Mouse (Mus musculus): Measurements from ENCODE around the gene Gpr62. TPM values are rescaled to one million over a fixed set of nuclear protein-coding genes. Genes with fewer than 3 reads are reported as not detected.

The Gpr62 gene
- polyA plus RNA-seq, 1 experiment from 2014 or later: 0.31 TPM

GRCm38 (mm10) chr9:106463122-106464063, 2.3 kb downstream of the Gpr62 start:
- Histone ChIP-seq H3K9ac (no peak overlapping the region), H3K27me3 (replicated peaks) (peaks cover 21% of the 10 kb centered on the region), H3K4me3 (no peak overlapping the region), H3K27ac (replicated peaks) (no peak overlapping the region), H3K9me3 (no peaks in the 10 kb centered on the region), H3K4me2 (no peak overlapping the region), H3K4me1 (peaks cover 28% of the 10 kb centered on the region), H3K36me3 (peaks cover 46% of the 10 kb centered on the region)
- WGBS: 81% methylated on average over 21 of the region's 21 CpGs
- no peak for ATAC-seq (ENCODE audit: extremely low read depth, insufficient number of reproducible peaks, low FRiP score, low TSS enrichment)

GRCm38 (mm10) chr9:106462430-106462800, 3.3 kb downstream of the Gpr62 start:
- no peak overlapping the region for H3K4me3 ChIP-seq
- peaks cover 53% of the 10 kb centered on the region for H3K36me3 ChIP-seq
- H3K27ac ChIP-seq (replicated peaks): no peak overlapping the region
- WGBS: 85% methylated on average over 12 of the region's 12 CpGs
- H3K9ac ChIP-seq: no peak overlapping the region
- no peak for ATAC-seq (ENCODE audit: extremely low read depth, insufficient number of reproducible peaks, low FRiP score, low TSS enrichment)
- H3K27me3 ChIP-seq (replicated peaks): peaks cover 21% of the 10 kb centered on the region
- no peak overlapping the region for H3K4me2 ChIP-seq
- peaks cover 37% of the 10 kb centered on the region for H3K4me1 ChIP-seq
- no peaks in the 10 kb centered on the region for H3K9me3 ChIP-seq

GRCm38 (mm10) chr9:106461641-106462429, 3.9 kb downstream of the Gpr62 start:
- Histone ChIP-seq H3K27ac (replicated peaks) (no peak overlapping the region), H3K4me1 (peaks cover 43% of the 10 kb centered on the region), H3K9ac (no peak overlapping the region), H3K4me2 (no peak overlapping the region), H3K27me3 (replicated peaks) (peaks cover 21% of the 10 kb centered on the region), H3K36me3 (peaks cover 53% of the 10 kb centered on the region), H3K9me3 (no peaks in the 10 kb centered on the region), H3K4me3 (no peak overlapping the region)
- 79% methylated on average over 16 of the region's 16 CpGs for WGBS
- no peak for ATAC-seq (ENCODE audit: extremely low read depth, insufficient number of reproducible peaks, low FRiP score, low TSS enrichment)

- Histone ChIP-seq H3K9ac (no peak overlapping the region), H3K27me3 (replicated peaks) (peaks cover 18% of the 10 kb centered on the region), H3K27ac (replicated peaks) (no peak overlapping the region), H3K4me1 (peaks cover 51% of the 10 kb centered on the region), H3K9me3 (no peaks in the 10 kb centered on the region), H3K4me2 (no peak overlapping the region), H3K36me3 (peaks cover 53% of the 10 kb centered on the region), H3K4me3 (no peak overlapping the region)
- no peak for ATAC-seq (ENCODE audit: extremely low read depth, insufficient number of reproducible peaks, low FRiP score, low TSS enrichment)
- 83% methylated on average over 9 of the region's 9 CpGs for WGBS
Measured at GRCm38 (mm10) chr9:106461026-106461415, 4.7 kb downstream of the Gpr62 start.

- Histone ChIP-seq H3K9ac (no peak overlapping the region), H3K36me3 (peaks cover 53% of the 10 kb centered on the region), H3K4me3 (no peak overlapping the region), H3K4me2 (no peak overlapping the region), H3K9me3 (no peaks in the 10 kb centered on the region), H3K27me3 (replicated peaks) (peaks cover 13% of the 10 kb centered on the region; the same call in 1 of the 2 replicates), H3K4me1 (peaks cover 52% of the 10 kb centered on the region), H3K27ac (replicated peaks) (no peak overlapping the region)
- 74% methylated on average over 18 of the region's 18 CpGs for WGBS
- ATAC-seq (ENCODE audit: extremely low read depth, insufficient number of reproducible peaks, low FRiP score, low TSS enrichment): no peak
Measured at GRCm38 (mm10) chr9:106460401-106461025, 5.2 kb downstream of the Gpr62 start.

- 72% methylated on average over 15 of the region's 15 CpGs for WGBS
- H3K9me3 ChIP-seq: no peaks in the 10 kb centered on the region
- no peak overlapping the region for H3K27ac ChIP-seq (replicated peaks)
- no peak overlapping the region for H3K4me3 ChIP-seq
- peaks cover 53% of the 10 kb centered on the region for H3K4me1 ChIP-seq
- H3K36me3 ChIP-seq: peaks cover 53% of the 10 kb centered on the region
- H3K4me2 ChIP-seq: no peak overlapping the region
- no peak for ATAC-seq (ENCODE audit: extremely low read depth, insufficient number of reproducible peaks, low FRiP score, low TSS enrichment)
- peaks cover 11% of the 10 kb centered on the region; the same call in 1 of the 2 replicates for H3K27me3 ChIP-seq (replicated peaks)
- no peak overlapping the region for H3K9ac ChIP-seq
Measured at GRCm38 (mm10) chr9:106459946-106460345, 5.8 kb downstream of the Gpr62 start.

- ATAC-seq (ENCODE audit: extremely low read depth, insufficient number of reproducible peaks, low FRiP score, low TSS enrichment): no peak
- H3K4me1 ChIP-seq: peaks cover 56% of the 10 kb centered on the region
- H3K27ac ChIP-seq (replicated peaks): 0 out of 2 replicates have a peak overlapping the region, but pooled peaks have one; percentile 84
- H3K4me2 ChIP-seq: no peak overlapping the region; the same call in 1 of the 2 replicates
- WGBS: 64% methylated on average over 5 of the region's 5 CpGs
- H3K4me3 ChIP-seq: no peak overlapping the region
- peaks cover 39% of the 10 kb centered on the region for H3K36me3 ChIP-seq
- H3K9me3 ChIP-seq: no peaks in the 10 kb centered on the region
- peak overlapping the region; percentile 52 for H3K9ac ChIP-seq
- H3K27me3 ChIP-seq (replicated peaks): no peaks in the 10 kb centered on the region; the same call in 1 of the 2 replicates
Measured at GRCm38 (mm10) chr9:106457920-106458319, 7.8 kb downstream of the Gpr62 start.

- no peak for ATAC-seq (ENCODE audit: extremely low read depth, insufficient number of reproducible peaks, low FRiP score, low TSS enrichment)
- no peaks in the 10 kb centered on the region for H3K27me3 ChIP-seq (replicated peaks)
- H3K4me2 ChIP-seq: peak overlapping the region; percentile 95
- H3K9ac ChIP-seq: peak overlapping the region; percentile 88
- H3K4me3 ChIP-seq: peak overlapping the region; percentile 68
- peaks cover 64% of the 10 kb centered on the region for H3K4me1 ChIP-seq
- H3K27ac ChIP-seq (replicated peaks): peak overlapping the region; percentile 84
- no peaks in the 10 kb centered on the region for H3K9me3 ChIP-seq
- 56% methylated on average over 9 of the region's 9 CpGs for WGBS
- H3K36me3 ChIP-seq: peaks cover 33% of the 10 kb centered on the region
Measured at GRCm38 (mm10) chr9:106457163-106457559, 8.6 kb downstream of the Gpr62 start.

- ATAC-seq (ENCODE audit: extremely low read depth, insufficient number of reproducible peaks, low FRiP score, low TSS enrichment): no peak
- no peaks in the 10 kb centered on the region for H3K9me3 ChIP-seq
- peak overlapping the region; percentile 95 for H3K4me2 ChIP-seq
- WGBS: 39% methylated on average over 15 of the region's 15 CpGs
- peak overlapping the region; percentile 88 for H3K9ac ChIP-seq
- peak overlapping the region; percentile 68 for H3K4me3 ChIP-seq
- H3K4me1 ChIP-seq: peaks cover 68% of the 10 kb centered on the region
- H3K36me3 ChIP-seq: peaks cover 27% of the 10 kb centered on the region
- peak overlapping the region; percentile 84 for H3K27ac ChIP-seq (replicated peaks)
- no peaks in the 10 kb centered on the region for H3K27me3 ChIP-seq (replicated peaks)
Measured at GRCm38 (mm10) chr9:106456325-106457162, 9.2 kb downstream of the Gpr62 start.

- H3K4me2 ChIP-seq: peak overlapping the region; percentile 95
- peak overlapping the region; percentile 88 for H3K9ac ChIP-seq
- peaks cover 3% of the 10 kb centered on the region; the same call in 1 of the 2 replicates for H3K27me3 ChIP-seq (replicated peaks)
- H3K4me1 ChIP-seq: peaks cover 83% of the 10 kb centered on the region
- no peak for ATAC-seq (ENCODE audit: extremely low read depth, insufficient number of reproducible peaks, low FRiP score, low TSS enrichment)
- peak overlapping the region; percentile 68 for H3K4me3 ChIP-seq
- peaks cover 13% of the 10 kb centered on the region for H3K36me3 ChIP-seq
- WGBS: 3% methylated on average over 17 of the region's 17 CpGs
- peak overlapping the region; percentile 84 for H3K27ac ChIP-seq (replicated peaks)
- no peaks in the 10 kb centered on the region for H3K9me3 ChIP-seq
Measured at GRCm38 (mm10) chr9:106454888-106455681, 10.7 kb downstream of the Gpr62 start.
